Mouse (Mus musculus): Measurements from ENCODE around the gene Vmn2r74. TPM values are rescaled to one million over a fixed set of nuclear protein-coding genes. Genes with fewer than 3 reads are reported as not detected.

Gene Vmn2r74
- polyA plus RNA-seq (2017; shearing (Covaris generic)): not detected

GRCm38 (mm10) chr7:85961529-85961928, at the start of gene Vmn2r74:
TSS of gene Vmn2r74 (minus strand) at chr7:85961629.

Other genes with a start within 250 kb of the Vmn2r74 start
- not detected for gene Vmn2r72, start 206.5 kb downstream of the Vmn2r74 start, polyA plus RNA-seq (2017; shearing (Covaris generic))
- under 1 TPM in 1 of 2 experiments, not detected in 1; 0.12 TPM for gene Vmn2r73, start 85.4 kb downstream of the Vmn2r74 start, polyA plus RNA-seq (2017; shearing (Covaris generic))
- gene Vmn2r75, start 210.1 kb upstream of the Vmn2r74 start, polyA plus RNA-seq (2017; shearing (Covaris generic)): not detected

Measured in activated CD4-positive, CD25-positive, alpha-beta regulatory T cell (primary cell).